Mouse (Mus musculus) left cerebral cortex, adult 9 months (tissue): ENCODE measurements around the gene Baz1a.
"Not testable (repeated sequence)": the region's sequence is repeated elsewhere in the genome, so short reads cannot be mapped to it uniquely, and the experiment has no call there.

Experiments used
- DNase-seq, 2 experiments: peaks; one replicate each; pipeline ENCODE4 v3.0.0; 2022; ENCODE audit warnings: low spot score in 2 of 2

The Baz1a gene

DNA sequence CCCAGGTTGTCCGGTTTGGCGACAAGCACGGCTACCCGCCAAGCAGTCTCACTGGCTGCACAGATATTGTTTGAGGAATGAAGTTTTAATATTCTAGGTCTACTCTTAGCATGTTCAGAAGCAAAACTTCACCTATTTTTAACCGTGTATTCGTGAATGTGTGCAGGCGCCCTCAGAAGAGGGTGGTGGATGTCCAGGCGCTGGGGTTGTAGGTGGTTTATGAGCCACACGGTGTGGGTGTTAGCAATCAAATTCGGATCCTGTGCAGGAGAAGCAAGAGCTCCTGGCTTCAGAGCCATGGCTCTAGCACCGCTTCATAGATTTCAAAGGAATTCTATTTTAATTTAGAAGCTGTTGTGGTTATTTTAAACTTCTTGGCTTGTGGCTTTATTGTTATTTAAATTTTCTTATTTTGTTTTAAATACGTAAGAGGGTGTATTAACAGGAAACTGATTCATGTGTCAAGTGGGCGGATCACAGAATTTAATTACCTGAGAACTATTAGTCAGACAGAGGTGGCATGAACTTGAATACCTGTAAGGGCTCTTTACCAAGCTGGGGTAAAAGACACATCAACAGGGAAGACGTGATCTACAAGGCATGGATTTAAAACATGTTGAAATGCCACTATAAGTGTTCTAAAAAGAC, 6.7 kb downstream of the Baz1a start:
- DNase-seq, result peak in 1 of 2 experiments; percentile 36

DNA sequence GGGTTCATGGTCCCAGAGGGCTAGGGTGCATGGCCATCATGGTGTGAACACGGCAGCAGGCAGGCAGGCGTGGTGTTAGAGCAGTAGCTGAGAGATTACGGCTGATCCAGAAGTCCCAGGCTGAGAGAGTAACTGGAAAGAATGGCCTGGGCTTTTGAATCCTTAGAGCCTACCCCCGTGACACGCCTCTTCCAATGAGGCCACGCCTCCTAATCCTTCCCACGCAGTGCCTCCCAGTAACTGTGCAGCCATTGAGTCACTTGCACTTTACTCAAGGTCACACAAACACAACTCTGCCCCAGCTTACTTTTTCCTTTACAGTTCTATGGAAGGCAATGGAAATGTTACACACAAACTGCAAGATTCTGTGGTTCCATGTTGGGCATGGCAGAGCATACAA, 8.1 kb downstream of the Baz1a start:
- DNase-seq, result no peak

DNA sequence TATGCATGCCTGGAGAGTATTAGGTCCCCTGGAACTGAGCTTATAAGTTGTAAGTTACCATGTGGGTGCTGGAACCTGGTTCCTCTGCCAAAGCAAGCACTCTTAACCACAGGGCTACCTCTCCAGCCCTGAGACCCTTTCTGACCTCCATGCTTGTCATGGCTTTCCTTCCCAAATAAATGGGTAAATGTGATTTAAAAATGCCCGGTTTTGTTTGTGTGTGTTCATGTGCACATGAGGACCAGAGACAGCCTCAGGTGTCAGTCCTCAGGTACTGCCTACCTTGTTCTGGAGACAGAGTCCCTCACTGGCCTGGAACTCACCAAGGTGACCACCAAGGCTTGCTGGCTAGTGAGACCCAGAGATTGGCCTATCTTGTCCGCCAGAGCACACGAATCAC, 9.8 kb downstream of the Baz1a start:
- DNase-seq, result no peak

DNA sequence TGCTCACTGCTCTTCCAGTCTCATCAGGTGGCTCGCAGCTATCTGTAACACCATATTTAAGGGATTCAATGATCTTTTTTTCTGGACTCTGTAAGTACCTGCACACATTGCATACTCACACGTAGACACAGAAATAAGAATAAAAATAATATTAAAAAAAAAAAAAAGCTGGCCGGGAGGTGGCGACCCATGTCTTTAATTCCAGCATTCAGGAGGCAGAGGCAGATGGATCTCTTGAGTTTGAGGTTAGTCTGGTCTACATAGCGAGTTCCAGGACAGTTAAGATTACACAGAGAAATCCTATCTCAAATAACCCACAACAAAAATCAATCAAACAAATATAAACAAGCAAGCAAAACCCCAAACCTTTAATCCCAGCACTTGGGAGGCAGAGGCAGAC, 10.3 kb downstream of the Baz1a start:
- DNase-seq, result no peak

DNA sequence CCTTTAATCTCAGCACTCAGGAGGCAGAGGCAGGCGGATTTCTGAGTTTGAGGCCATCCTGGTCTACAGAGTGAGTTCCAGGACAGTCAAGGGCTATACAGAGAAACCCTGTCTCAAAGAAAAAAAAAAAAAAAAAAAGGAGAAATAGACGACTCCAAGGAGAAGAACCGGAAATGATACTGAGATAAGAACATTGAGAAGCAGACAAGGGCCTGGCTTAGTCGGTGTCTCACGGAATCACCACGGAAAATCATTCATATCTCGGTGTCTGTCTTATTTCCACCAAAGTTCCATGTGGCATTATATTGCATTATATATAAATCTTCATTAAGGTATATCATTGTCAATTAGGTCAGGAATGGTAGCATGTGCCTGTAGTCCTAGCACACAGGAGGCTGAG, 11.6 kb downstream of the Baz1a start:
- not testable (repeated sequence) for DNase-seq

DNA sequence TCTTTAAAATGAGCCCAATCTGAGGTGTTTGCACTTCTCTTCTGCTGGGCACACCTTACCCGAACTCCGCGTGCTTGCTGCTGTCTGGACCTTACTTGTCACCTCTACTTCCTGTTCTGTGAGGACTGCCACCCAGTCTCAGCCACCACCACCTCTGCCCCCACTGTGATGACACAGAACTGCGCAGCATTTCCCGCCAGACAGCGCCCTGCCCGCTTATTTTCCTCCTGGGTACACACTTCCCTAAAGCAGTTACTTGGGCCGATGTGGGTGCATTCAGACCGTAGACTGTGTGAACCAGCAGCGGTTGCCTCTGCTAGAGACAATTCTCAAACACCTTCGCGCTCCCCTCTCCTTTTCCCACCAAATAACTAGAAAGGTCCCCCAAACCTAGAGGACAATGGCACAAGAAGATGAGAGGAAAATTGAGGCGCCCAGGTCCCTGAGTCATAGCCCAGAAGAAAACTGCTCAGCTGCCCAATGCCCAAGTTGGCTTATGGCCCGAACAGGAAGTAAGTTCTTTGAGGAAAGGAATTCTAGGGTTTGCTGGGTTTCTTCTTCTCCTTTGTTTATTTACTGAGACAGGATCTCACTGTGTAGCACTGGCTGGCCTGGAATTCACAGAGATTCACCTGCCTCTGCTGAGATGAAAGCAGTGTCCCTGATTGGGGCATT, 15.0 kb downstream of the Baz1a start:
- DNase-seq, result peak in 1 of 2 experiments; percentile 14

DNA sequence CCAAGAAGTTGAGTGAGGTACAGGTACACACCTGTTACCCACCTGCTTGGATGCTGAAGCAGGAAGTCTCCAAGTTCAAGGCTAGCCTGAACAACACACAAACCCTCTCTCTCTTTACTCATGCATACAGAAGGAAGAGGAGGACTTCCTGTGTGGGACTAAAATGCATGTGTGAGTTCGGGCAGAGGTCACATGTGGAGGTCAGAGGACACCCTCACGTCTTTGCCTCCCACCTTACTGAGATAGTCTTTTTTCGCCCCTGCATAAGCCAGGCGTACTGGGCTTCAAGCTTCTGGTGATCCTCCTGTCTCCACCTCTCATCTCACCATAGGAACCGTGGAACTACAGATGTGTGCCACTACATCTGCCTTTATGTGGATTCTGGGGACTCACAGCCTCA, 15.7 kb downstream of the Baz1a start:
- DNase-seq, result no peak

DNA sequence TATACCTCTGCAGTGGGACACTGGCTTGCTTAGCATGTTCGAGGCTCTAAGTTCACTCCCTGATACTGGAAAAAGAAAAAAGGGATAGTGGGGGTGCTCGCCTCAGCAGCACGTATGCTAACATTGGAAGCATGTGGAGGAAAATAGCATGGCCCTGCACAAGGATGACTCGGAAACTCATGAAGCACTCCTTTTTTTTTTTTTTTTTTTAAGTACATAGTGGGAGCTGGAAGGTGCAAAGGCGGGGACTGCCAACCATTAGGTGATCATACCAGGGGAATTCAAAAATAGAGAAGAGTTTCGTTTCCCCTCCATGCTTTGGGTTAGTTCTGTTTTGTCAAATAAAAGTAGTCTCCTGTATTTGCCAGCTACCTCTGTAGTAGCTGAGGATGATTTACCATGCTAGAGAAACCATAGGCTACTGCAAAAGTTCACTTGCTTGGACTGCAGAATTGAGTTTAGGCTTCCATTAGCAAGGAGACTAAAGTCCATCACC, 17.1 kb downstream of the Baz1a start:
- DNase-seq, result no peak

DNA sequence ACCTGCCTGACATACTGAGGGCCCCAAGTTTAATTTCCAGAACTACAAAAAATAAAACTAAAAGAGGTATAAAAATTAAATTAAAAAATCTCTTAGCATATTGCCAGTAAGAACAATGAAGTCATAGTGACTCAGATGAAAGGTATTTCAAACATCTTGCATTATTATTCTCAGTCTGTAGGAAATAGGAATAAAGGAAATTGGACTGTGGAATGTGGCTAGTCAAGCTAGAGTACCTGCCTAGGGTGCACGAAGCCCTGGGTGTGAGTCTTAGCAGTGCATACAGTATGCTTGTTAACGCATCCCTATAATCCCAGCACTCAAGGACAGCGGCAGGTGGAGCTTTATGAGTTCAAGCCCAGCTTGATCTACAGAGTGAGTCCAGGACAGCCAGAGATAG, 18.2 kb downstream of the Baz1a start:
- no peak for DNase-seq

DNA sequence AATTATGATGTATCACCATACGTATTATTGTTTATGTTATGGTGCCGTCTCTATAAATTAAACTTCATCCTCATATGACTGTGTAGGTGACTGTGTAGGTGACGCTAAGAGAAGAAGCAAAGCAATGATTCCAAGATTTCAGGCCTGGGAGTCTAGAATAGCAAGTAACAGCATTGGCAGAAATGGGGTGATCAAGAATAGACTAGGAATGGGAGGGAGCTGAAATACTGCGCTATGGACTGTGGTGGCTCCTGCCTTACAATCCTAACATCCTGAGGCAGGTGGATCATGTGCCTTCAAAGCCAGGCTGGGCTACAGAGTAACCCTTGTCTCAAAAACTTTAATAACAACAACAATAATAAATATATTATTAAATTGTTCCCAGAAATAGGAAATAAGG, 19.7 kb downstream of the Baz1a start:
- no peak for DNase-seq

DNA sequence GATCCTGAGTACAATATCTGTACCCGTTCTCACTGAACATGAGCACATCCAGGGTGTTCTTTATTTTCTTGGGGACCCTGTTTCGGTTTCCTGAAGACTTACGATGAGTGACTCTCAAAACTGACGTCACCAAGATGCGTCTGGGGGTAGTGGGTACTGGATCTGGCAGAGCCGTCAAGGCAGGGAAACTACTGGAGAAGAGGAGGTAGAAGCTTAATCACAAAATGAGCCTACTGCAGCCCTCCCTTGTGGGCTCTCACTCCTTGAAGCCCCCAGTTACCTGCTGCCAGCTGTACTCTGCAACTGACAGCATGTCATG, 20.1 kb downstream of the Baz1a start:
- DNase-seq, result no peak

DNA sequence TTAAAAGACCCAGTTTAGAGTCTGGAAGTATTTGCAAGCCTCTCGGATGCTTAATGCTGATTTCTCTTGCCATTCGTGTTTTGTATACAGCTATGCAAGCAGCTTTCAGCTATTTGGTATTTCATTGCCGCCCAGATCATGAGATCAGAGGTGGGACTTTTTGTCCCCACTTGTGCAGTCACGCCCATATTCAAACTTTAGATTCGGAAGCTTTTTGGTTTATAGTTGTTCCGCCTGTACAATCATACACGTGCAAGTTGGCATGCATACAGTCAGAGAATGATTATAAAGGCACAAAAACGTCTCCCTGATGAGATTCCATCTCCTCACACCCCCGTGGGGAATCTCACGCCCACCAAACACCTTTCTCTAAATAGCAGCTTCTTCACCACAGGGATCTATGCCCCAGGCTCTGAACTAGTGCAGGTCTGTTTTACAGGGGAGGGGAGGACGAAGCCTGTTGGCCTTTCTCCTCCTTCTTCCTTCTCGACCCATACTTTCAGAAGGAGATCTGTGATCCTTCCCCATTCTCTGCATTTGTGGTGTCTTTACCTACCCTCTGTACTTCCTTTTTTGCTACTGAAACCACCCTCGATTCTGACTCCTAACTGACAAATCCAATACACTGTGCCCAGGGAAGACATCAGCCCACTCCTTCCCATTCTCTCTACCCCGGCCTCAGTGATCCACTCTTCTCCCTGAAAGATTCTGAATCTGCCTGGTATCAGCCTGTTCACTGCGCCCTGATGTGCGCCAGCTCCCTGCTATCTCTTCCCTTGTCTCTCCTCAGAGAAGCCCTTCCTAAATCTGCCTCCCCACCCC, 20.7 kb downstream of the Baz1a start:
- DNase-seq, result peak in 1 of 2 experiments; percentile 11

DNA sequence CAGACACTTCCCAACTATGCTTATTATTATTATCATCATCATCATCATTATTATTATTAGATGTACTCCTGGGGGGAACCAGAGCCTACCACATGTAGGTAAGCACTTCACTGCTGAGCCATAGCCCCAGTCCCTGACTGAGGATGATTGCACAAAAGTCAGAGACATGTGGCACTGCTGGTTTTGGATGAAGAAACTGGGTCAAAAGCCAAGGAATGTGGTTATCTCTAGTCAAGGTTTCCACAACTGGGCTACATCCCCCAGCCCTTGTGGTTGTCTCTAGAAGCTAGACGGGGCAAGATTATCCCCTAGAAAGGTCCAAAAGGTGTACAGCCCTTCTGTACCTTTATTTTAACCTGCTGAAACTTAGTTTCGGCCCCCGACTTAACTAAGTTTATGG, 21.3 kb downstream of the Baz1a start:
- no peak for DNase-seq

DNA sequence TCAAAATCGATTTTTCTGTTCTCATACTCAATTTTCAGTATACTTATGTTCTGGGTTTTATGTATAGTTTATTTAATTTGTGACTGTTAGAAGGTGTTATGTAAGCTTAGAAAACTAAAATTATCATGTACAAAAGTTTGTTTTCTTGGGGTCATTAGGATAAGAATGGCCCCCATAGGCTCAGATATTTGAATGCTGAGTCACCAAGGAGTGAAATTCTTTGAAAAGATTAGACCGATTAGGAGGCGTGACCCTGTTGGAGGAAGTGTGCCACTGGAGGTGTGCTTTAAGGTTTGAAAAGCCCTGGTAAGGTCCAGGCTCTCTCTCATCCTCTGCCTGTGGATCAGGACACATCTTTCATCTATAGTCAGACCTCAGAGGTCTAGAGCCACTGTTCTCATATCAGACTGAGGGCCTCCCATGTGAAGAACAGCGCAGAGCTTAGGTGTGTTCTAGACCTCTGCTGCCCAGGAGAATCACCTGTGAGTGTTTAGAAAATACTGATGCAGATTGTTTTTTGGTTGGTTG, 25.8 kb downstream of the Baz1a start:
- DNase-seq, result no peak

DNA sequence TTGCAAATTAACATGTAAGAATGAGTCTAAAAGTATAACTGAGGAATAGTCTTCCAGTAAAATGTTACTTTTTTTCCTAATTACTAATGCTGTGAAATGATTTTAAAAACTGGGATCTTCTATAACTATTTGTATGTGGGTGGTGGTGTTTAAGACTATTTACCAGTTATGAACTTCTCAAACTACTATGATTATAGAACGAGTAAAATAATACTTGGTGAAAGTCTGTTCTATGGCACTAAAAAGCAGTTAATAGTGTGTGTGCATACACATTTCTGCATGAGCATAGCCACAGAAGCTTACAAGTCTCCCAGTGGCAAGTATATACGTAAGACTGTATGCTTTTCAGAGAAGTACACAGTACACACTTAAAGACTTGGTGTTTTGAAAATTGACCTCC, 27.0 kb downstream of the Baz1a start:
- DNase-seq, result no peak

DNA sequence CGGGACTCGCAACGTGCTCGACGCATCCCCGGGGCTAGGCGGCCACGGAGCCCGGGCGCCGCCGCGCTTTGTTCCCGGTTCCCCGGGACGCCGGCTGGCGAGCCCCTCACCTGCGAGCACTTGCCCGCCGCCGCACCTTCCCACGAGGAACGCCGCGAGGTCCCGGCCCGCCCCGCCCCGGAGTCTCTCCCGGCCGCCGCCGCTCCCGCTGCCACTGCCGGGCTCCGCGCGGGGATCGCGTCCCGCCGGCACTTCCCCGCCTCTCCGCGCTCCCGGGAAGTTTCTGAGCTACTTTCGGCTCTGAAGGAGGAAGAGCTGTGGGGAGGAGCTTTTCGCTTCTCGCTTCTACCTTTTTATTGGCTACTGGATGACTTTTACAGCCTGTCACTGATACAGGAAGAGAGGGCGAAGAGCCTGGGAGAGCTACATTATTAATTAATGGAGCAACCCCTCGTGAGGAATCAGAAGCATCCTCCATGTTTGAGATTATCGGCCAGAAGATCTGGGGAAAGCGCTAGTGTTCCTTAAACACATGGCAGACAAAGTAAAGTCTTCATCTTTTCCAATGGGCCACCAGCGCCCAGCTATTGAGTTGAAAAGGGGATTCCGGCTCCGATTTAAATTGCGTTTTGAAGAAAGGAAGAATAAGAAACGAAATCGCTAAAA, 28.0 kb downstream of the Baz1a start, which contains the start of gene Gm20403:
TSS of gene Gm20403 (minus strand) at position 478 of the 666 bp plus-strand sequence.
- DNase-seq, result peak in 1 of 2 experiments; percentile 22

DNA sequence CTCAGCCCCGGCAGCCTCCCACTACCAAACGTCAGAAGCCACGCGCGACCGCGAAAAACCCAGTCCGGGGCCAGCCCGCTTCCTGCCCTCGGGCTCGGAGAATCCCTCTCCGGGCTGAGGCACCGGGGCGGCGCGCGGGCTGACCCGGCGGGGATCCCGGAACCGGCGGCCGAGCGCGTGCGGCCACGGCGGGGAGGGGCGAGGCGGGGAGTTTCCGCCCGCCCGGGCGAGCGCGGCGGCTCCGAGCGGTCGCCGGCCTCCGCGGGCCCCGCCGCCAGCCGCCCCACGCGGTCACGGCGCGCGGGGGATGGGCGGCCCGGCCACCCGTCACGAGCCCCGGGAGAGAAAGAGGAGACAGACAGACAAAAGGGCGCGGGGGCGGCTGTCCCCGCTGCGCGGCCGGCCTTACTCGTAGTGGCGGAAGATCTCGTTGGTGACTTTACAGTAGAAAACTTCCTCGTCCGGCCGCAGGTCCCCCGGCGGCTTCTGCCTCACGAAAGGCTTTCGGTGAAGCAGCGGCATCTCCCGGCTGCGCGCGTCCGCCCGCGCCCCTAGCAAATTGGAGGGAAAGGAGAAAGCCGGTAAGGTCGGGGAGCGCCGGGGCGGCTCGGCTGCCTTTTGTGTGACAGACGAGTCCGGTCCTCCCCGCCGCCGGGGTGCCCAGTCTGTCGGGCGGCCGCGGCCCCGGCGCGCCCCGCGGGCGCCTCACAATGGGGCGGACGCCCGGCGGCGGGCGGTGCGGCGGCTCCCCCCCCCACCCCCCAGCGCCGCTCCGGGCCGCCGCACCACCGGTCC, 28.7 kb downstream of the Baz1a start:
- peak in 1 of 2 experiments; percentile 32 for DNase-seq

DNA sequence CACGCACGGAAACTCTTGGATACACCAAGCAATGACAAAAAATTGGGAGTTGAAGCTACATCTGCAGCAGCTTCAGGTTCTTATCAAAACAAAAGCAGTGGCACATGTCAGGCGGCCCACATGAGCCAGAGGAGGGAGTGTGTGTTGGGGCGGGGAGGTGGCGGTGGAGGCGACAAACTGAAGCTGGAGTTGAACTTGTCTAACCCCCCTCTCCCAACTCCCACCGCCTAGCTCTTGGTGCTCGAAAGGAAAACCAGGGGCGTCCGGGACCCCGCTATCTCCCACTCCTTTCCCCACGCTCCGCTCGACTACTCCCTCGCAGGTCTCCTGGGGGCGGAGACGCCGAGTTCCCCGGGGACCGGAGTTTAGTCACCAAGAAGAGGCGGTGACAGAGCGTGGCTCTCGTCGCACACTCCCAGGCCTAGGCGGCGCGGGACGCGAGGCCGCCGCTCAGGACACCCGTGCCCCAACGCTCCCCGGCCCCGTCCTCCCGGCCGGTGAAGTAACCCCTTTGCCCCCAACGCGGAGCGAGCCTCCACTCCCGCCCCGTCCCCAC, 29.4 kb downstream of the Baz1a start:
- DNase-seq, result peak in 1 of 2 experiments; percentile 9

DNA sequence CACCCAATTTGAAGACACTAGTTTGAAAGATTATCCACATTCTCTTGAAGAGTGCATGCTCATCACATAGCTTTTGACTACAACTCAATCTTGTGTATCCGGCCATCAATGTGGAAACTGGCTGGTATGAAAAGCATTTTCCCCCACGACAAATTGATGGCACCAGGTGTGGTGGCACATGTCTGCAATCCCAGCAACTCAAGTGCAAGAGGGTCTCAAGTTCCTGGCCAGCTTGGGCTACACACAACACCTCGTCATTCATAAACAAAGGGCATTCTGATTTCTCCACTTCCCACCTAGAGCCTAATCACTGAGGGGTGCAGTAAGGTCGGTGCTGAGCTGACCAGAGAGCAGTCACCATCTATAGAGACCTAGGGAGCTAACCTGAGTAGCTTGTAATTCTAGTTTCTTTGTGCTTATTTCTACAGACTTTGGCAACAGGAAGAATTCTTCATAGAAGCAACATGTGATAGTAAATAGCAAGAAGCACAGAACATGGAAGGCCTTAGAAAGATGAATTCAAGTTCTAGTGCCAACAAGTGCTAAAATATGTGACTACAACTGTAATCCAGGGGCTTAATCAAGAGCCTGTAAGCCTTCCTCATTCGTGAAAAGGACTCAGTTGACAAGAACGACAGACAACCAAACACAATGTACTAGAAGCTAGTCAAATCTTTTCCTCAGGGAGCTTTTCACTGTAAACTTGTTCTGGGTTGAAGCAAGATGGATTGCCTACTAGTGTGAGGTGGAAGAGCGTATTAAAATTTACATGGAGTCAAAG, 31.0 kb downstream of the Baz1a start:
- DNase-seq, result no peak

DNA sequence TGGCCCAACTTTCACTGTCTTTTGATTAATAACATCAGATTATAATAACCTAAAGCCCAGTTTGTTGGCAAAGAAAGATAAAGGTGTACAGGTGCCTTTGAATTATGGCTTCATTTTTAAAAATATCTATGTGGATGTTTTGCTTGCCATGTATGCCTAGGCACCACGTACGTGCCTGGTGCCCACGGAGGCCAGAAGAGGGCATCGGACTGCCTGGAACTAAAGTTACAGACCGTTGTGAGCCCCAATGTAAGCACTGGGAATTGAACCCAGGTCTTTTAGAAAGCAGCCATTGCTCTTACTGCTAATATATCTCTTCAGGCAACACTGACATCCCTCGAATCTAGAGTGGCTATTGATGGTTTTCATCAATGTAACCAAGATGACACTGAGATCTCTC, 32.2 kb downstream of the Baz1a start:
- no peak for DNase-seq
